Mouse (Mus musculus): Measurements from ENCODE around the gene Zdhhc23.

Gene Zdhhc23

DNA sequence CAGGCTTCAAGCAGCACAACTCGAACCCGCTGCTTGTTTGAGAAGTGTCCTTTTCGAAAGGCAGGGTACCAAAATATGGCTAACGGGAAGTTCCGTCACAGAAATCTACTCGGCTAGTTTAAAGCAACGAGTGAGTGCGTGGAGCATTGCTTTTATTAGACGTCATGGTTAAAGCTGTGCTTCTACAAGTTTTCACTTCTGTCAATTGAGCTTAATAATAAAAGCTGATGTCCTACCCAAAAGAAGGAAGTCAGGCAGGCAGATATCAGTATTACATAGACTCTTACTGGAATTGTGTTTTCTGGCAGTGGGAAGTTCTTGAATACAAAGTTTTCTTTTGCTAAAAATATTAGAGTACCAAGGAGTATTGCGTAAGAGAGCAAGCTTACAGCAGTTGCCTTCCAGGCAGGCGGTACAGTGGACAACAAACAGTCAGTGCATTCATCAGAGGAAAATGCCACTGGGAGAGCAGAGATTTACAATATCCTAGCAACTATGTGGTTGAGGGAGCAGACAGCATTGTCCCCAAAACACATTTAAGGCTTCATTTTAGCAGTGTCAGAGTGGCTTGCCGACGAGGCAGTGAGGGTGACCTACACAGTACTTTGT lies 13.7 kb downstream of the Zdhhc23 start:
- DNase-seq: no peak

DNA sequence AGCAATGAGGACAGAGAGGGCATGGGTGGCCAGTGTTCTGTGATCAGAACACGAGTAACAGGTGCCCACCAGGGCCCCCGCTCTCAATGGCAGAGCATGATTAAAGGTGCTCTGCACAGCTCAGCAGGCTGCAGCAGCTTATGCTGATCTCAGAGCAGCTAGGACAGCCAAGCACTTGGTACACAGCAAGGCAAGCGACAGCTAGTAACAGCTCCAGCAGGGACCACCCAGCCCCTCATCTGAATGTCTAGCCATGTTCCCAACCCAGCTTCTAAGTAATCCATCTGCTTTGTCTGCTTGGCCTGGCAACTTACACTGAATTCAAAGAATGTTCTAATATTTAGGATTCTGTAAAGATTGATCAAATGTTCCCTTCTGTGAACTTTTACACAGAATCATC lies 15.8 kb downstream of the Zdhhc23 start:
- DNase-seq: no peak

DNA sequence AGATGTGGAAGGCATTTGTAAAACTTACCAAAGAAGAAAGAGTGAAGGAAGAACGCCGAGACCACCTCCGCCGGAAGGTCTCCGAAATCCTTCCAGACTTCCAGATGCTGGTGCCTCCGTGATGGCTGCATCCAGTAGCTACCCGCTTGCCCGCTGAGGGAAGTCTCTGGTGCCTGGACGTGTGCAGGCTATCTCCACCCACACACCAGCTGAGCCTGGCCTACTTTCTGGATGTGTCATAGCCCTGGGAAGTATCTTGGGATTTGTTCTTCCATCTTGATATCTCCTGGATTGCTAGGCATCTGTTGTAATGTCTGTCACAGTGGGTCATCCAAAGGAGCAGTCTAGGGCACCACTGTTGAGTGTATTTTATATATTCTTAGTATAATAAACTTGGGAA lies 16.3 kb downstream of the Zdhhc23 start:
- no peak for DNase-seq

DNA sequence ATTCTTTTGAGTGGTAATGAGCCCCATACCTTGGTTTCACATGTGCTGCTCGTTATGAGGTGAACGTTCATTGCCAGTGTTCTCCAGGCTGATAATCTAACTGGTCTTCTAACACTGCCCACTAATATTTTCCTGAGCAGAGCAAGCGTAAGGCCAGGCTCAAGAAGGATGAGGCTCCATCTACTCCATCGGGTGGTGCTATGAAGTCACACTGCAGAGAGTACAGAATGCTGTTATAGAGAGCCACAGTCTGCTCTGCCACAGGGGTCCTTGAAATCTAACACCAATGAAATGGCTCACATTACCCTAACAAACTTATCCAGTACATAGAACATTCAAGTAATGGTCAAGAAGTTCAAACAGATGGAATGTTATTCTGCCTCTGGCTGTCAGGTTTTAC lies 21.6 kb downstream of the Zdhhc23 start:
- no peak for DNase-seq

DNA sequence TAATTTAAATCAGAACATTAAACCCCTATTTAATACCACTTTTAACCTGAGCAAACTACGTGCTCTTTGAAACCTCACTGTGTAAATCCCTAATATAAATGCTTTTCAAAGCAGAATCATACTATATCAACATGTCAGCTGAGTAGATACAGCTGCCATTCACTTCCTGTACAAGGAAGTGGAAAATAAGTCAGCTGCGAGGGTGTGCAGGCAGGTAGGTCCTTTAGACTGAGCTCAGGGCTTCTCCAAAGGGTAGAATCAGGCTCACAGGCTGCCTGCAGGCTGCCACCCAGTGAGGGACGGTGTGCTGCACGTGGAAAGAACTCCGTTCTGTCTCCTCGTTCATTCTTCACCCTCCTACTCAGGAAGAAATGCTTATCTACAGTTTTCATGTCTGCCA lies 24.7 kb downstream of the Zdhhc23 start:
- no peak for DNase-seq

DNA sequence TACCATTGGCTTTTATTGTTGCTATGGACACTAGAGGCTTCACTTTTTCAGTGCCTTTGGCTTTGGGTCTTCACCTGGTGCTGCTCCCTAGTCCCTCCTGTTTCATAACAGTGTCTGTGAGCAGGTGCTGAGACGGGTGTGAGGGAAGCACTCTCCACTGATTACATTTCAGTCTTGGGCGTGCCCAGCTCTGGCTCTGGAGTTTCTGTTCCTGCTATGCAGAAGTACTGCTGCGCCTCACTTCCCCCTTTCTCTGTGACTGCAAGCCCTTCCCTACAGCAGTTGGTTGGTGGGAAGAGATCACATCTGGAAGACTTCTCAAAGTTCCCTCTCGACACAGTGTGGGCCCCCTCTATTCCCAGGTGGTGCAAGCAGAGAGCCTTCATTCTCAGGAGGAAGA lies 28.0 kb downstream of the Zdhhc23 start:
- DNase-seq: no peak

DNA sequence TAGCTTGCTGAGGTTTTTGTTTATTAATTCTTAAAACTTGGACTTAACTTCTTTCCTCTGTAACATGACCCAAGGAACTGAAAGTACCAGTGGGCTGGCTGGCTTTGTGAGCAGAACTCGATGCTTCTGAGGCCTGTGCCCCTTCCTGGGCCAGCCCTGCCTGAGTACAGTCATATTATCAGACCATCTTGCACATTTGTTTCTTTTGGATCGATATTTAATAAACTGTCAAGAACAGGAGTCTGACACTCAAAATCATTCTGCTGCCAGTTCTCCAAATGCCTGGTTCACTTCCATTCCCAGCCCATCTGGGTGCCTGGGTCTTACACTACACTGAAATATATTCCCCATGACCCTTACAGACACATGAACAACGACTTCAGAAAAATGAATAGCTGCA lies 33.7 kb downstream of the Zdhhc23 start:
- no peak for DNase-seq

DNA sequence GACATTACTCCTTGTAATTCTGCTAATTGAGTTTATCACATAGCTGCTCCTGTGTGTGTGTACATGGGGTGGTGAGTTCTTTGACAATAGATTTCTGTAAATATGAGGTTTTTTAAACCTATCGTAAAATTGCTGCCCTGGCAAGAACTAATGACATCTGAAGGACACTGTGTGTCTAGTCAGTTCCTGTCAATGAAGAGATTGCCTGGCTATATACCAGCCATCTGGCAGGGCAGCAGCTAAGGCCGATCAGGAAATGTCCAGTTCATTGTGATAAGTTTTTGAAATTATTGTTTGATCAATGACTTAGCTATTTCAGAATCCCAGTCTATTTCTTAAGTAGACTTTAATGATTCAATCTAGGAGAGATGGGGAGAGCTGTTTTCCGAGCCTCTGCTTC lies 34.2 kb downstream of the Zdhhc23 start:
- no peak for DNase-seq

DNA sequence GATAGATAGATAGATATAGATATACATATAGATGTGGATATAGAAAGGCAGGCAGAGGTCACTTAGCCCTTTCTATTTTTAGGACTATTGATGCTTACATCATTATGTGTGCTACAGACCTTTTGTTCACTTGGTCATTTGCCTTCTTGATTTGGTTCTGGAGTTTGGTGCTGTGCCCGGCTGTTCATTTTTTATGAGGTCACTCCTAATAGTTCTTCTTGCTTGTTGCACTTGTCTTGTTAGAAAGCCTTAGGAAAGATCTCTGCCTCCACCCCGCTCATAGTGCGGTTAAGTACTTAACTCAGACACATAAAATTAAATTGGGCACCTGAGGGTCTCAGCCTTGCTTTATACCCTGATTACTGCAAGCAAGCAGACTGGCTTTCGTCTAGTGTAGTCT lies 38.7 kb downstream of the Zdhhc23 start:
- DNase-seq: no peak

DNA sequence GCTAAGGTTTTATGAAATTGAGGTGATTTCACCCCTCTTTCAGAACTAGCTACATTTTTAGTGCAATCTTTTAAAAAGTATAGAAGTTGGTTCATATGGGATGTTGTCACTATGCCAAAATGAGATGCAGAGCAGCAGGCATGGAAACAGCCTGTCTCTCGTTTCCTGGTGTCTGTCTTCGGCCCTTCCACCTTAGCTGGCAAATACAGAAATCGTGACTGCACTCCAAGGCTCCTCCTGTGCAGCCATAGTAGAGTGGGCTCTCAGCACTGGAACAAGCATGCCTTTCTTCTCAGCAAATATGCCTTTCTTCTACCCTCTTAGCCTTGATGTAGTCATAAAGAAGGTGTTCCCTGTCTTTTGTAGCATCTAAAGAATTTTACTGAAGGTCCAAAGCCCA lies 43.7 kb downstream of the Zdhhc23 start:
- no peak for DNase-seq

DNA sequence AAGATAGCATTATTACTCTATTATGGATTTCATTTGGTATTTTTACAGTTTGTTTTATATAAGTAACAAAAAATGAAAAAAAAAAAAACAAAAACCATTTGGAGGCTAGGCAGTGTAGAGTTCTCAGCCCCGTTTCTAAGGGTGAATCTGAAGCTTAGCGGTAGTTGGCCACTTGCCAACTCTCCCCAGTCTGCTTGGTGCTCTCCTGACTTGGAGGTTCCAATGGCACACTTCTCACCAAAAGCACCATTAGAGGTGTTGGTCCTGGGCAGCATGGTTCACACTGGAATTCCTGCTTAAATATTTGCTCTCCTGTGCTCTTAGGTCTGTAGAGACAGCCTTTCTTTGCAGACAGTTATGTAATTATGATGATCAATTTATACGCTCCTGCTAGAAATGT lies 44.2 kb downstream of the Zdhhc23 start:
- peak; percentile 19 for DNase-seq

DNA sequence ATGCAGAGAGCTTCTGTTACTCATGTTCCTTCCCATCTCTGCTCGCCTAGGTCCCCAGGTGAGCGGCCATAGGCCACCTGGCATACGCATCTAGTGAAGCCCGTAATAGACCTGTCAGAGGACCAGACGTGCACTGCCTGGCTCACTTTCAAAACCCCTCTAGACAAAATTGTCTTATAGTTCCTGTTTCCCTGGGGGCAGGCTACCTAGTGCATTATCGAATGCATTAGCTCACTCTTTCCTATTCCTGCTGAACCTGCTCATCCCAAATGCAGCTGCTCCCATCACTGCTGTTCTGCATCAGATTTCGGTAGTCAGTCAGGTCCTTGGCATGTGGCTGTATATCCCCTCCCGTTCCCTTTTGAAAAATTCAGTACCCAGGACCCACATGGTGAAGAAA lies 44.7 kb downstream of the Zdhhc23 start:
- no peak for DNase-seq

DNA sequence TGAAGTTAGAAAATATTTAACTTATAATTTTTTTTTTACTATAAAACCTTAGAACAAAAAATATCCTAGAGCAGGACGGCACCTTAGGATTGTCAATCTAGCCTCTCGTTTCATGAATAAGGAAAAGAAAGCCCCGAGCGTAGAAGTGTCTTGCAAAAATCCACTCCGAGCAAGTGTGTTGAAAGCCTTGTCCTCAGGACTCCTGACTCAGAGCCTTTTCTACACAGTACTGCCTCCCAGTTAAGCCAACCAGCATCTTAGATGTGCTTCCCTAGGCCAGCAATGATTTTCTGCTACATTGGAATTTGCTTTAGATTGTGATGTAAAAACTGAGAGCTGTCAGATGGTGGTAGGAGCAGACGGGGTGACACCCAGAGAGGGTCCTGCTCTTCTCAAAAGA lies 46.5 kb downstream of the Zdhhc23 start:
- DNase-seq: no peak

DNA sequence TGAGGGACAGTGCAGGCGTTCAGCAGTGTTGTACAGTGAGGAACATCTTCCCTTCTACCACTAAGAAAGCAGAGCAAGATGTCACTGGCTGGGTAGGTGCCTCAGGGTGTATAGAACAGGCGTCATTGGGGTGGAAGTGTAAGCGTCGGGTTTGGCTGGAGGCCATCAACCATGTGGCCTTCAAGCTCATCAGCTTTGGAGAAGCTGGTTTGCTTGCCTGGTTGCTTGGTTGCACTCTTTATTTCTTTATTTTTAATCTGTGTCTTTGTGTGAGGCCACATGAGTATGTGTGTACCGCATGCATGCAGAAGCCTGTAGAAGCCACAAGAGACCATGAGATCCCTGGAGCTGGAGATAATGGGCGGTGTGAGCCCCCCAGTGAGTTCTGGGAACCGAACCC lies 47.3 kb downstream of the Zdhhc23 start:
- DNase-seq: no peak

DNA sequence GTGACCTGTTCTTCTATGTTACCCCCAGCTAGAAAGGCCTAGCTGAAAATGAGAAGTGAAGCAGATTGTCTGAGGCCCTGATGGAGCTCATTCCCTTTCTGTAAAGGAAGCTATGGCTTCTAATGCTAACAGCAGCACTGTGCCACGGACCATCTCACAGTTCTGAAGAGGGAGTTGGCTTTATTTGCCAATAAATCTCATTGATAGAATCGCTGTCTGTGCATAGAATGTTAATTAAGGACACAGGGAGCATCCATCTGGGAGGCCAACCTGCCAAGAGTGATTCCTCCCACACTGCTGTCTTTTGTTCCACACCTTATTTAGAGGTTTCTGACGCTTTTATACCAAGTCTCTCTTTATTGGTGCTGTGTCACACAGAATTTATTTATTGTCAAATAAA lies 48.1 kb downstream of the Zdhhc23 start:
- DNase-seq: no peak

DNA sequence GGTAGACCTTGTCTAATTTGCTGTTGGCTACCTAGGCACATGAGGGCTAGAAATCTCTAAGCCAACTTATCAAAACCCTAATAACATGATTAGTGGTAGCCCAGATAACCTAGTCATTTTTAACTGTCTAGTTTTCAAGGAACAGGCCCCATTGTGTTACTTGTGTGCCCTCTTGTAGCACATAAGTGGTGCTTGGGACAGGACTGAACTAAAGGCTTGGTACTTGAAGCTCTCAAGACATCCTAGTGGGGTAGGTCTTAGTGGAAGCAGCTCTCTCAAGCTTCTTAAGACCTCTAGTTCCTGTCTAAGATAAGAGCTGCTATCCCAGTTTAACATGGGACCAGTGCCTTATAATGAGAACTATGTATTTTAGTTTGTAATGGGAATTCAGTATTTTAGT lies 49.0 kb downstream of the Zdhhc23 start:
- no peak for DNase-seq

DNA sequence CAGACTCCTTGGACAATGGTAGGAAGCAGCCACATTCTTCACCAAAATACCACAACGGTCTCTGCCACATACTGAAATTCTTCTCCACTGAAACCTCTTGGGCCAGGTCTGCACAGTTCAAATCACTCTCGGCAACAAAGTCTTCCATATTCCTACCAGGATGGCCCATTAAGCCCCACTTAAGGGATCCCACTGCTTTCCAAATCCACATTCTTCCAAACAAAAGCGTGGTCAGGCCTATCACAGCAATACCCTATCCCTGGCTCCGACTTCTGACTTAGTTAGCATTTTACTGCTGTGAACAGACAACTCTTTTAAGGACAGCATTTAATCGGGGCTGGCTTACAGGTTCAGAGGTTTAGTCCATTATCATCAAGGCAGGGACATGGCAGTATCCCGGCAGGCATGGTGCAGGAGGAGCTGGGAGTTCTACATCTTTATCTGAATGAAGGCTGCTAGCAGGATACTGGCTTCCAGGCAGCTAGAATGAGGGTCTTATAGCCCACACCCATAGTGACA lies 53.2 kb downstream of the Zdhhc23 start, which contains the start of gene Qtrt2:
Qtrt2 (minus strand) TSS at position 469 of the 519 bp plus-strand sequence.
- peak; percentile 20 for DNase-seq

DNA sequence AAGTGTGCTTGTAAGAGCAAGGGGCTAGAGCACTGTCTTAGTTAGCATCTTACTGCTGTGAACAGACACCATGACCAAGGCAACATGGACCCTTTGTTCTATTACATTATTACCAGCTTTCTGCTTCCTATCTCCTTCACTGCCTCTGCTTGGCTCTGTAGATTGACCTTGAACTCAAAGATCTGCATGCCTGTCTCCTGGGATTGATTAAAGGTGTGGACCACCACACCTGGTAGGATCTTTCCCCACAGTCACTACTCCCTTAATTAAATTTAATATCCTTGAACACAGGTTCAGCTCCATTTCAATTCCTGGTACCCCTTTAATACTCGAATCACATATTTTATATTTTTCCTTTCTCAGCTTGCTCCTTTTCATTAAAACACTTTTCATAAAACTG lies 53.7 kb downstream of the Zdhhc23 start:
- DNase-seq: no peak

DNA sequence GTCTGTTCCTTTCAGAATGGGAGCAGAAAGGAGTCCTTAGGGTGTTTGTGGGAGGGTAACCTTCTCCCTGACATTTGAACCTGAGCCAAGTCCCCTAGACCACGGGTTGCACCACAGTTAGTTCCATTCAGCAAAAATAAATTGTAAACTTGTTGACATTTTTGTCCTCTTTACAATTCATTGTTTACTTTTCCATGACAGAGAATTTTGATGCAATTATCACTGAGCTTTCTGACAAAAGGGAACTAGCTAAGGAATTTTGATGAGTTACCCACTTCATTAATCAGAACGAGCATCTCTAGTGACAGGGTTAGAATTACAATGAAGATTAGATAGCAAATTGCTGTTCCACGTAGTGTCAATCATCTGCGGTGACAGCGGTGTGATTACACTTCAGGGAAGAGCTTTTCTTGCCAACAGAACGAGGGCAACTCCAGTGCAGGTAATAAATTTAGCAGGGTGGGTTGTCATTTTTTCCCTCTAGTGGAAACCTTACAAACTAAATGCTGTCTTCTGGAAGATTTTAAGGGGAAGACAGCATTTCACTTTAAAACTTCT lies 54.5 kb downstream of the Zdhhc23 start:
- no peak for DNase-seq

DNA sequence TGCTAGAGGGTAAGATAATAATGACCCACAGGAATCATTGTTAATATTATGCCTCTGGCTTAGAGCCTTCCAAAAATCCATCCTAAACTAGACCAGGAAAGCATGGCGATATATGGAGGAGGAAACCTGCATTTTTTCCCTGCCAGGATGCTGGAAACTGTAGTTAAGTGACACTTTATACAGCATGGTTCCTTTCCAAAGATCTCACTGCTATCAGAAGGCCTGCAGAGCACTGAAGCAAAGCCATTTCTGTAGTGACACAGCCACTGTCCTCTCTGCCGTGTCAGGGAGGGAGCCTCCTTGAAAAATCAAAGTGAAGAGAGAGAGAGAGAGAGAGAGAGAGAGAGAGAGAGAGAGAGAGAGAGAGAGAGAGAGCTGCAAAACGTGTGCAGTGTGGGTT lies 57.0 kb downstream of the Zdhhc23 start:
- DNase-seq: no peak

DNA sequence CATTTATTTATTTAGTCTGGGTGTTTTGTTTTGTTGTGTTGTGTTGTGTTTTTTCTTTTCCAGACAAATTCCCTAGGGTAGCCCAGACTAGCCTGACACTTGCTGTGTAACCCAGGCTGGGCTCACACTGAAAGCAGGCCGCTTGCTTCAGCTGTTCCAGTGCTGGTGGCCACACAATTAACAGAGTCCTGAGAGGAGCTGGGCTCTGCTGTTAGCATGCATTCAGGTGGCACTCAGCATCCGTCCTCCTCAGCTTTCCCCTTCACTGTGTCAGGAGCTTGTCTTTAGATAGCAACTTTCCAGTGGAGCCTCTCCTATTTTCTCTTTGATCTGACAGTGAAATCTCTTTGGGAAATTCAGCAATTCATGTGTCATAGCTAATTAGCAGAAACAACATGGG lies 57.6 kb downstream of the Zdhhc23 start:
- no peak for DNase-seq

DNA sequence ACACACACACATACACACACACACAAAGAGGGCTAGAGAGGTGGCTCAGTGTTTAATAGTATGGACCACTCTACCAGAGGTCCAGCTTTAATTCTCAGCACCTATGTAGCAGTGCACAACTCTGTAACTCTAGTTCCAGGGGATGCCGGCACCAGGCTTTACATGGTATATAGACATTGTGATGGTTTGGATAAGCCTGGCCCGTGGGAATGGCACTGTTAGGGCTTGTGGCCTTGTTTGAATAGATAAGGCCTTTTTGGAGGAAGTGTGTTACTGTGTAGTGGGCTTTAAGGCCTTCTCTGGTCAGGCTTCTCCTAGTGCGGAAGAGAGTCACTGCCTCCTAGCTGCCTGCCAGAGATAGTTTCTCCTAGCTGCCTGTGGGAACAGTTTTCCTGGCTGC lies 60.7 kb downstream of the Zdhhc23 start:
- no peak for DNase-seq
